Mouse (Mus musculus): ENCODE data around the gene Egr2.

Gene Egr2

GRCm38 (mm10) chr10:67538585-67539400 is 3.5 kb downstream of the Egr2 start:
- DNase-seq (ENCODE audit: extremely low spot score): peak; percentile 36

GRCm38 (mm10) chr10:67539401-67539730 is 4.1 kb downstream of the Egr2 start:
- DNase-seq (ENCODE audit: extremely low spot score): no peak

- DNase-seq (ENCODE audit: extremely low spot score): peak; percentile 36
These were observed 5.3 kb downstream of the Egr2 start for GRCm38 (mm10) chr10:67540591-67540990.

DNA sequence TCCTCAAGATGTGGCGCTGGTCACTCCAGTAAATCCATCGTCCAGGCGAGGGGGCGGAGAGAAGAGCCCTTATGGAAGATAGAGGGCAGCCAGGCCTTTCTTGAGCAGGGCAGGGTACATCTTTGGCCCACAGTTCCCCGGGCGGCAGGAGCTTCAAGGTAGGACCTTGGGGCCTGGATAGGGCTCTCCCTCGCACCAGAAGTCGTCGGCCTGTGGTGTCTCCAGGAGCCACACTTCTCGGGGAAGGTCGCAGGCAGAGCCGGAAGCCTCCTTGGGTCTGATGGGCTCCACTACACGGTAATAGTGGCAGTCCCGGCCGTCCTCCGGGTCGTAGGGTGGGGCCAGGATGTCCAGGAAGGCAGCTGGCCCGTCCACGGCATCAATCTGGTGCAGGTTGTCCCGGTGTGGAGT is 12.6 kb downstream of the Egr2 start:
- peak; percentile 54 for DNase-seq (ENCODE audit: extremely low spot score)

DNA sequence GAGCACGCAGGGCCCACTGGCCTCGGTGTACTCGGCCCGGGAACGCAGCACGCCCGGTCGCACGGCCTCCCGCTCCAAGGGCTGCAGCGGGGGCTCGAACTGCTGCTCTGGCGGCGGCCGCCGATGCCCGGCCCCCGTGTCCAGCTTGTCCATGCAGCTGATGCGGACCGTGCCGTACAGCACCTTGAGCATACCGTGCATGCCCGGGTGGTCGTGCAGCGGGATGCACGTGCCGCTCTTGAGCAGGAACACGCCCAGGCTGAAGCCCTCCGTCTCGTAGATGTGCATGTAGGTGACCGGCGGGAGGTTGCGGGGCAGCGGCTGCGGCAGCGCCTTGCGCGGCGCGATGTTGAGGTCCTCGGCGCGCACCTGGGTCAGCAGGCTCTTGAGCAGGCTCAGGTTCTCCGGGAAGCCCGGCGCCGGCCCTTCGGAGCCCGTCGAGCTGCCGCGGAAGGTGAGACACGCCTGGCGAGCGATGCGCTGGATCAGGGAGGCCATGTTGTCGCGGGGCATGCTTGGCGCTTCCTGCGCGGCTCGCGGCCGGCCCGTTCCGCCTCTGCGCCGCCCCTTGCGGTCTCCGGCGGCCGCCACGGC is 13.1 kb downstream of the Egr2 start:
- peak; percentile 75 for DNase-seq (ENCODE audit: extremely low spot score)

DNA sequence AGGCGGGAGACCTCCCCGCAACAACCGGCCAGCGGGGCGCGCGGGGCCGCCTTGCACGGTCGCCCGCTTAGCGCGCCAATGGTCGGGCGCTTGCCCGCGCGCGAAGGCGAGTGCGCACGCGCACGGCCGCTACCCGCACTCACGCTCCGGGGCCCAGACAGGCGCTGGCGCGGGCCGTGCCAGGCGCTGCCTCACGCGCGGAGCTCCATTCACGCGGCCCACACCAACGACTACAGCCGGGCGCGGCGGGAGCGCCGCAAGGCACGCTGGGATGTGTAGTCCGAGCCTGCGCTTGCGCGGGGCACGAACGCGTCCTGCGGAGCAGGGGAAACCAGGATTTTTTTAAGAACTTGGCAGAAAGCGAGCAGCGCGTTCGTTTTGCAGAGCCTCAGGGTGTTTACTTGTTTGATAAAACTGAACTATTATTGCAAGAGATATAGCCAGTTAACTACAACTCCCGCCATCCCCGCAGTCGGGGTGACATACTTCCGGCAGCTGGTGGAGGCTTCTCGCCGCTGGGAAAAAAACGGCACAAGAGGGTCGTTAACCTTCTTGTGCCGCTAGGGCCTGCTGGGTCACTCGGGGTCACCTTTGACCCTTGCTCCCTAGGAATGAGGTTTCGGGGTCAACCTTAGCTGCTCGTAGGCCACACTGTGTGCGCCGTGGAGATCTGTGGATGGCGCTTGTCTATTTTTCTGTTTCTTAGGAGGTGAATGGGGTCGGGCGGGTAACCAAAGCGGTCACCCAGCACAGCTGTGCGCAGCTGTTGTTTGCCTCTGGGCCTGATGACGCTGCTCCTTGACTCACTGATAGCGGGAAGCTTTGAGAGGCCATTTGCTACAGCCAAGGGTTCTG is 13.8 kb downstream of the Egr2 start, which contains the start of gene Ado:
Gene Ado (minus strand): TSS at position 79 of the 855 bp plus-strand sequence.
- peak; percentile 92 for DNase-seq (ENCODE audit: extremely low spot score)

DNA sequence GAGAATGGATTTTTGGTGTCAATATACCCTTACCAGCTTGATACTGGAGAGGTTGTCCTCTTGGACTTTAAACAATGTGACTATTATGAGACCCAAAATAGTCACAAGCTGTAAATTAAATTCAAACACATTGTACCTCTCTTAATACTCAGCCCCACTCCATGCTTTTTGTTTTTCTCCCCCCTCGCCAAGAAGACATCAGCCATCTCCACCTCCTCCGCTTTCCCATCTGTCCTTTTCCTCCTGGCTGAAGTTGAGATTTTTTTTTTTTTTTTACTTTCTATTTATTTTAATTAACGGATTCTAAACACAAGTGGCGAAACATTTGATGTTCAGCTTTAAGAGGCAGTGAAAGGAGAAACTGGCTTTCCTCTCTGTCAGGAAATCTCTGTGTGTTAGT is 22.8 kb downstream of the Egr2 start:
- DNase-seq (ENCODE audit: extremely low spot score): no peak

- no peak for DNase-seq (ENCODE audit: extremely low spot score)
These were observed 24.6 kb downstream of the Egr2 start for GRCm38 (mm10) chr10:67559765-67560394.

DNA sequence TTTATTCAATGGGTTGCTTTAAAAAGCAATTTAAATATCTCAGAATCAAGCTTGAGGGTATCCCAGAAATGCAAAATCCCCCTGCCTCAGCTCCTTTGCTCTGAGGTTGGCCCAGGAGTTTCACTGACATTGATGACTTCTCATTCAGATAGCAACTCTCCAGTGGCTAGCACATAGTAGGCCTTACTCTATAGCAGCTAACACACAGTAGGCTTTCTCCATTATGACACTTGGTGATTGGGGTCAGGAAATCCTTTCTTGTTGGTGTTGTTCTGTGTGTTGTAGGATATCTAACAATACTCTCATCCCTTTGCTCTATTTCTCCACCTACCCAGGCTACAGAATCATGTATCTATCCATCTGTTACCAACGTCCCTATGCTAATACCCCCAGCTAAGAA is 25.9 kb downstream of the Egr2 start:
- DNase-seq (ENCODE audit: extremely low spot score): no peak

GRCm38 (mm10) chr10:67564509-67564908 is 29.2 kb downstream of the Egr2 start:
- DNase-seq (ENCODE audit: extremely low spot score): no peak

DNA sequence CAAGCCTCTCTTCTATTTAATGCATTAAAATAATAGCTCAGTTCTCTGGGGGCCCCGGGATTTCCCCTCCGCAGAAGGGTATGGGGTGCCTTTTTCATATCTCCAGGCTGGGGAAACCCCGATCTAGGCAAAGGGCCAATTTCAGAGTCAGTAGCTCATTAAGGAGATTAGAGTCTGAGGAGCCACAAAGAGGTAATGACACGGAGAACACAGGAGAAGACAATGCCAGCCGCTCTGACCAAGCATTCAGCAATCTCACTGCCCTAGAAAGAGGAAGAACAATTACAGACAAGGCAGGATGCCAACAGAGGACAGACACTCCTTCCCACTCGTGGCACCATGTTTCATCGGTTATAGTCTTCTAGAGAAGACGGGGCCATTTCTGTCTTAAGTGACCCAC is 30.8 kb downstream of the Egr2 start:
- DNase-seq (ENCODE audit: extremely low spot score): no peak

- DNase-seq (ENCODE audit: extremely low spot score): no peak
These were observed 34.3 kb downstream of the Egr2 start for GRCm38 (mm10) chr10:67569539-67569938.

GRCm38 (mm10) chr10:67571443-67571842 is 36.2 kb downstream of the Egr2 start:
- no peak for DNase-seq (ENCODE audit: extremely low spot score)

DNA sequence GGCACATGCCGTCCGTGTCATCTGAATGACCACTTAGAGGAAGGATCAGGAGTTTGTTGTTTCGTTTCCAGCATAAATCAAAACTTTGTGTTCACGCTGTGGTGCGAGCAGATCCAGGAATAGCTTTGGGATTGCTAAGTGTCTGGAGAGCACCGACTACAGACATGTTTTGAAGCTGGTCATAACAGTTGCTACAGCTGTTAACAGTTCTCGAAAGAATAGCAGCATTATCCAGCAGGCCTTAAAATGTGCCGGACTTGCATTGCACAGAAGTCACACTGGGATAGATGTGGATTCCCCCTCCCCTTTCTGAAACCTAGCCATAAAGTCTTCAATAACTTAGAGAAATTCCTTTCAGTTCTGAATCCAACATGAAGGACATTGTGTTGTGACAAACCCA is 38.0 kb downstream of the Egr2 start:
- DNase-seq (ENCODE audit: extremely low spot score): no peak

DNA sequence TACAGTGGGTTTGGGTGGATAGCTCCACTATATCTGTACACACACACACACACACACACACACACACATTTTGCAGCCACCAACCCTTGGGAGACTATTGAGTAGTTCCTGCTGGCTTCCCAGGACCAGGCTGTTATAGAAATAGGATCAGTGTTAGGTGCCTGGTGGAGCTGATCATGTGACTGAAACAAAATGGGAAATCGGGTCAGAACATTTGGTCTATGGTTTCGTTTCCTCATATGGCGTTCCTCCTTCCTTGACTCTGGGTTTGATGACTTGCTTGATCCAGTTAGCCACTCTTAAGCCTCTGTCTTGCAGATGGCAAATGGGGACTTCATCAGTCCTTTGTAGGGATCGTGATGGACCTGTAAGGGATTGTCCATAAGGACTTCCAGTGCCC is 44.6 kb downstream of the Egr2 start:
- no peak for DNase-seq (ENCODE audit: extremely low spot score)

DNA sequence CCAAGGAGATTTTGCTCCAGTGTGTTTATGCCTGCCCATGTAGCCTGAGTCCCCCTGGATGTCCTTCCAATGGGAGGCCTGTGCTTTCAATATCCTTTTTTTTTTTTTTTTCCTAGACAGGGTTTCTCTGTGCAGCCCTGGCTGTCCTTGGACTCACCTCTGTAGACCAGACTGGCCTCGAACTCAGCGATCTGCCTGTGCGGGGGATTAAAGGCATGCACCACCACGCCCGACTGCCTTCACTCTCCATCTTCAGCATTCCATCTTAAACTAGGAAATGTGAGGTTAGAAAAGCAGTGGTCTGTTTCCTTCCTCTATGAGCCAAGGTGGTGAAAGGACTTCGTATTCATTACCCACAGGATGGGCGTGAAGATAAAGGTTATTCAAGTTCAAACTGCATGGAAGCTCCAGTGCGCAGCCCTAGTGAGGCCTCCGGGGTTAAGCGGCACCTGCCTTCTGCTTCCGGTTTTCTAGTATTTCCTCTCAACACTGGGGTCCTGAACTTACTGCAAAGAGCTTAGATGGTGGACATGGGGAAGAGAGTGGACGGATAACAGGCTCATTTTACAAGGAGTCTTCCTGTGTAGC is 46.5 kb downstream of the Egr2 start:
- no peak for DNase-seq (ENCODE audit: extremely low spot score)

GRCm38 (mm10) chr10:67585873-67586610 is 50.8 kb downstream of the Egr2 start:
- DNase-seq (ENCODE audit: extremely low spot score): no peak
